Mouse (Mus musculus) cerebellum, adult (tissue): Measurements from ENCODE around the gene Slc47a1.

Experiments
- ATAC-seq: cut with Nextera tagmentation; 2 replicates; pipeline ENCODE4 v1.9.2; 2017; ENCODE audit warnings: mild to moderate bottlenecking, moderate library complexity, mixed read lengths; ENCODE audit not compliant: insufficient number of reproducible peaks, low FRiP score, low TSS enrichment

Slc47a1 gene

GRCm38 (mm10) chr11:61381272-61381671, 3.1 kb upstream of the Slc47a1 start:
- ATAC-seq = no peak

GRCm38 (mm10) chr11:61378651-61379050, 506 bp upstream of the Slc47a1 start:
- no peak for ATAC-seq

- no peak for ATAC-seq
These were observed 9.5 kb downstream of the Slc47a1 start for GRCm38 (mm10) chr11:61368668-61369067.

GRCm38 (mm10) chr11:61366517-61367273, 11.4 kb downstream of the Slc47a1 start:
- ATAC-seq = no peak

GRCm38 (mm10) chr11:61365938-61366337, 12.2 kb downstream of the Slc47a1 start:
- no peak for ATAC-seq

- ATAC-seq = no peak
These were observed 14.0 kb downstream of the Slc47a1 start for GRCm38 (mm10) chr11:61364096-61364495.

DNA sequence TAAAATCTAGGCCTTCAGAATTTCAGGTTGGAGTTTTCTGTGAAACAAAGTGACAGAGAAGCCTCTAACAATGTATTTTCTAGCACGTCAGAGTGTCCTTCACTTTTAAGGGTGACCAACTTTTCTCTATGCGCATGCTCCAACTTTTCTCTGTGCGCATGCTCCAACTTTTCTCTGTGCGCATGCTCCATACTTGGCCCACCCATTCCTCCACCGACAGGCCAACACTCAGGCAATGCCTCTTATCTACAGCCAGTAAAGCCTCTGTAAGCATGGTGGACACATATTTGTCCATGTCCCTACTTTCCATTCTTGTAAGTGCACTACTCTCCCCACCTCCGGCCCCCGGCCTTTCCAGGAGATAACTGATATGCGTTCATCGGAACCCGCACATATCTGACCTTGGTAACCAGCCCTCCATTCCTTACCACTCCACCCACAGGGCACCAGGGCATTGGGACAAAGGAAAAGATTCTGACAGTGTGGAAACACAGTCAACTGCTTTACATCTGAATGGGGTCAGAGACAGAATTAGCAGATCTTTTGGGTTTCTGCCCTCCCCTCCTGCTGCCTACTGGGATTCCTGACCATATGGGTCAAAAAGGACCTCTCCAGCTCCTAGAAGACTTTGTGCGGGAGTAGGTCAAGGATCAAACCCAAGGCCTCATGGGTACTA, 16.5 kb downstream of the Slc47a1 start:
- ATAC-seq = no peak

DNA sequence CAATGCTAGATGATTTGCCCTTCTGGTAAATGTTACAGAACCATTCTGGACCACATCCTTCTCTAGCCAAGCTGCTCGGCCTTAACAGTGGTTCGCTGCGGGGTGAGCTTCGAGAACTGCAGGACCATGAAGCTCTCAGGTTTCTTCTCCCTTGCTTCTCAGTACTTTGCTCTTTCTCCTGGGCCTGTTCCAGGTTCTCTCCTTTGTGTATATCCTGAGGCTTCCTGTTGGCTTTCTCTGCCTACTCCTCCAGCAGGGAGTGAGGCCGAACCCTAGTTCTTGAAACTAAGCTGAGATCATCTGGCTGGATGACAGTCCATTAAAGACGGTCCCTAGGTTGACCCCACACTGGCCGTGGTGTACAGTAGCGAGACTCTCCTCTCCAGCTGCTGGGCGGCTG, 21.5 kb downstream of the Slc47a1 start:
- ATAC-seq = no peak

- ATAC-seq = no peak
These were observed 22.0 kb downstream of the Slc47a1 start for GRCm38 (mm10) chr11:61356111-61356510.

DNA sequence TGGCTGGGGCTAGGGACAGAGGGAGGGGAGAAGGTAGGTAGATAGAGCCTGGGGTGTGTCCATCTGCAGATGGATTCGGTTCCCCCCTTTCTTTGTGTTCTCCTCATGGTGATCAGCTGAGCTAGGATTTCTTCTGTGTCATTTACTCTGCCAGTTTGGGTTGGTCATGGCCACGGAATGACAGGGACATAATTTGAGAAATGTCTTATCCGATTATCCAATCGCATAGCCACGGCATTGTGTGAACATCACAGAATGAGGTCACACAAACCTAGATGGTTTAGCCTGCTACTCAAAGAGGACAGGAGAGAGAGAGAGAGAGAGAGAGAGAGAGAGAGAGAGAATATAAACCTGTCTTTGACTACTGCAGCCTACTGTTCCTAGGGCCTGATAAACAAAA, 22.8 kb downstream of the Slc47a1 start:
- ATAC-seq = no peak

GRCm38 (mm10) chr11:61354346-61354745, 23.8 kb downstream of the Slc47a1 start:
- no peak for ATAC-seq

GRCm38 (mm10) chr11:61353038-61353437, 25.1 kb downstream of the Slc47a1 start:
- ATAC-seq = no peak

- ATAC-seq = no peak
These were observed 25.9 kb downstream of the Slc47a1 start for GRCm38 (mm10) chr11:61352138-61352651.

DNA sequence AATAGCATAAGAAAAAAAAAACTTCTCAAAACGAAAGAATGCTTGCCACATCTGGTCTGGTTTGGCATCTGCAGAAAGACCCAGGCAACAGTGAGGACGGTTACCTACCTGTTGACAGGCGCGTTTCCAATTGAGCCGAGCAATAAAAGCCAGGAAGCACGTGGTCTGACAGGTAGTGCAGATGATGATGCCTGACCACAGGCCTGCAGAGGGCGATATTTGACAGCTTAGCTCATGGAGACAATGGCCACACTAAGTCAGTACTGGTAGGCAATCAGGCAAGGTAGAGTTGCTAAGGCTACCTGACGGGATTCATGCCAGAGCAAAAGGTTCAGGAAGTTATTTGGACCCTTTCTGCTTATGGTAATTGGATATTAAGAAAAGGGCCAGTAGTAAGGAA, 28.8 kb downstream of the Slc47a1 start:
- no peak; the same call in 1 of the 2 replicates for ATAC-seq

DNA sequence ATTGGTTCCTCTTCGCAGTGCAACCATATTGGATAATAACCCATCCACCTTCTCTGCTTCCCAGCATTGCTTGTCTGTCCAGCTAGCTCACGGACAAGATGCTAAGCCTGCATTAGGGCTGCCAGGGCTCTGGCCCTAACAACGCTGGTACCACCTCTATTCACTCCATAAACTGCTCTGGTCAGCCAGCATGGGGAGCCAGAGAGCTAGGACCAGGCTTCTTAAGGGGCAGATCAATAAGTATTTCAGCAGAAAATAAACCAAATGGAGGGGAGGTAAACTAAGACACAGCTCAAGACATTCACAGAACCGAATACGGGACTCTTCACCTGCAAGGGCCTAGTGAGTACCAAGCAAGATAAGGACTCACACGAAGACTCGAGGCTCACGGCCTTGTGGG, 32.0 kb downstream of the Slc47a1 start:
- ATAC-seq = no peak

DNA sequence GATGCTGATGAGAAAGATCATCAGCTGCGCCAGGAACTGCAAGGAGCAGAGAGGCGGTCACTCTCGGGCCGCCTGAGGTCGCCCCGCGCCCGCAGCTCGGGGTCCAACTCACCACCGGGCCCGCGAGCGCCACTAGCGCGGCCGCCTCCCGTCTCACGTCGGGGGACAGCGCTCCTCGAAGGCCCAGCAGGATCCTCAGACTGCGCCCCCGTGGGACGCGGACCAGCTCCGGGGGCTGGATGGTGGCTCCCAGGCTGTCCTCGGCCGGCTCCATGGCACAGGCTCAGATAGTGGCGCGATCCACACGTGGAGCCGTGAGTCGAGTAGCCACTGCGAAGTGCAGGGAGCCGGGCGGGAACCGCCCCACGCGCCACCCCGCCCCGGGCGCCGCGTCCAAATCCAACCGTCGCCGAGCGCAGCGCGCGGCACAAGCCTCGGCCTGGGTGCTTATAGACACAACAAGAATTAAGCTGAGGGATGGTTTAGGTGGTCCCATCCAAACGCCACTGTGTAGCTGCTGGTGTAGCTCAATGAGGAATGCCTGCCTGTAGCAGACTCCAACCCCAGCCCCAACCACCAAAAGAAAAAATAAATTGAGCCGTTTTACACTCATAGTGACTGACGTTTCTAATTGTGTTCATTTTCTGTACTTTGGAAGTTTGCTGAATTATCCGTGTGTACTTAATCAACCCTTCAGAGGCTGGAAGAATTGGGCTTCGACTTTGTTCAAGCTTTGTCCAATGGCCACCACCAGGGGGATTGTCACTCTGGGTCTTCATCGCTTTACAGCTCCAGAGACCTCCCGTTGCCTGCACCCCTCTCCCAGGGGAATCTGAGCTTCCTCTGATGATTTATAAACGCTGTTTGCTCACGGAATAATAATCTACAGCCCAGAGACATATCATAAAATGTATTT, 35.4 kb downstream of the Slc47a1 start, which contains the start of gene Slc47a2:
Gene Slc47a2 (minus strand): TSS at position 356 of the 916 bp plus-strand sequence.
- ATAC-seq = no peak

DNA sequence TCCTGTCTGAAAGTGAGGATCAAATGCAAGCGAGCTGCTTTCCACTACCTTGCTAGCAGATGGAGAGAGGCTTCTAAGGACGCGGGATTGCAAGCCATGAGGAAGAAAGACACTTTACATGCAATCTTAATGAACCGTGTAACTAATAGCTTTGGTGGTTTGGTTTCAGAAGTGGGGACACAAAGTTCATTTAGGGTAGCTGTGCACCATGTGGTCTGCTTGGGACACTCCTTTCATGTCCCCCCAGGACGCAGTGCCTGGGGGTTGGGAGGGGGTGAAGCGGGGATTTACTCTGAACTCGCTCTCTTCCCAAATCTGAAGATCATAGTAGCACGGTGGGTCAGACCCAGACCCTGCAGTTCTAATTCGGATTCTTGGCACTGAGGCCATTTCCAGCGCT, 36.2 kb downstream of the Slc47a1 start:
- ATAC-seq = no peak

- no peak for ATAC-seq
These were observed 36.9 kb downstream of the Slc47a1 start for GRCm38 (mm10) chr11:61341233-61341632.

GRCm38 (mm10) chr11:61340374-61340773, 37.8 kb downstream of the Slc47a1 start:
- ATAC-seq = no peak

DNA sequence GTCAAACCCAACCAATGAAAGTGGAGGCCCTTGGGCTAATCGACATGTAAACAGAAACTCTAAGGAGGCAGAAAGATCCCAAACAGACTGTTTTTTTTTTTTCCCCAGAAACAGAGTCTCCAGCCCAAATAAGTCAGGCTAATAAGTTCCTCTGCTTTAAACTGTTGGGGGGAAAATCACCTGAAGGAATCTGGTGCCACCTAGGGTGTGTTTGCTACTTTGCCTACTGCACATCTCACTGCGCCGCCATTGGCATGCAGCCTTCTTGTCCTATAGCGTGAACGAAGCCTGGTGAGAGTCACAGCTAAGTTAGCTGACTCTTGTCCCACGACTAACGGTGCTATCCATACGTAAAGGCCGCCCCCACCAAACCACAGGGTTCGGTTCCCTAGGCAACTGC, 40.6 kb downstream of the Slc47a1 start:
- ATAC-seq = no peak
